Mouse (Mus musculus) kidney, adult 2 months (tissue): ENCODE measurements around the gene Zswim9. TPM values are rescaled to one million over a fixed set of nuclear protein-coding genes. Genes with fewer than 3 reads are reported as not detected.

Source experiments
- DNase-seq: peaks from one replicate; pipeline ENCODE4 v3.0.0; 2021
- H3K27ac ChIP-seq: fragments of 200-500 bp; 2 replicates; pipeline ENCODE4 v1.5.1; 2012; ENCODE audit warnings: low read depth, low read length, control low read depth, inconsistent platforms; ENCODE audit not compliant: insufficient read depth
- H3K27me3 ChIP-seq: fragments of 200-500 bp; replicated peaks from 2 replicates; pipeline ENCODE4 v1.6.1; 2012; ENCODE audit warnings: mild to moderate bottlenecking, moderate library complexity, low read length, inconsistent platforms; ENCODE audit not compliant: control insufficient read depth, insufficient read depth
- H3K36me3 ChIP-seq: fragments of 200-500 bp; 2 replicates; pipeline ENCODE4 v1.6.1; 2012; ENCODE audit warnings: mild to moderate bottlenecking, moderate library complexity, low read length, inconsistent platforms; ENCODE audit not compliant: control insufficient read depth, insufficient read depth
- H3K4me1 ChIP-seq: fragments of 200-500 bp; 2 replicates; pipeline ENCODE4 v1.6.1; 2011; ENCODE audit warnings: low read length; ENCODE audit not compliant: control insufficient read depth, insufficient read depth
- H3K4me3 ChIP-seq: fragments of 200-500 bp; 2 replicates; pipeline ENCODE4 v1.5.1; 2011; ENCODE audit warnings: mild to moderate bottlenecking, low read depth, low read length, control low read depth; ENCODE audit not compliant: insufficient read depth
- CTCF ChIP-seq: fragments of 200-500 bp; conservative IDR thresholded peaks from 2 replicates; pipeline ENCODE4 v1.5.1; 2011; ENCODE audit warnings: low read depth, mild to moderate bottlenecking, control low read depth, low read length, moderate library complexity, mixed read lengths; ENCODE audit not compliant: insufficient read depth, insufficient read length
- POLR2A ChIP-seq: fragments of 200-500 bp; IDR thresholded peaks from one replicate; pipeline ENCODE4 v1.6.1; 2011; ENCODE audit warnings: low read depth, low read length, control low read depth
- WGBS: fragments of 180-500 bp; shearing (Covaris S2); methylation state at CpG from one replicate; pipeline ENCODE4 v1.1.7; 2018; 5-methylcytosine and 5-hydroxymethylcytosine counted together
- polyA plus RNA-seq: library from polyadenylated mRNA; depleted of rRNA; stranded (reverse); fragments of >200 nt; gene quantifications from 2 replicates; pipeline ENCODE4 v1.2.3, GENCODE M21; 2012; rRNA removed

Zswim9 gene
- polyA plus RNA-seq, 1 experiment = 3.2 TPM

DNA sequence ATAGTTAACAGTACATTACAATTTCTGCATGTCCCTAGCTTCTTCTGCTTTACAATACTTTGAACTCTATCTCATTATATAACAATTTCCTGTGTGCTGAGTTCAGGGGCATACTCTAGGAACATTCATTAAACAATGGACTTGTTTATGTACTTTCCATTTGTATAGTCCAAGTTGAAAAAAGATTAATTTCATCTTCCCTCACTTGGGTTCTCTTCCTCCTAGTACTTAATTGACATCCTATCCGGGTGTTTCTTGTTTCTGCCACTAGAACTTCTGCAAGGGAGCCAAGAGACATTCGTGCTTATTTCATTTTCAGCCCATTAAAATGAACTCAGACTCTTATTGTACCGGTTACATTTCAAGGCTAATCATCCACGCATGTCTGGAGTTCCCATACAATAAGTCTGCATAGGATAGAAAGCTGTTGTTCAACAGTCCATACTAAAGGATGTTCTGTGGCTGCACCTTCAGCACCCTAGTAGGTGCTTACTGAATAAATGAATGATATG lies 9.7 kb downstream of the Zswim9 start:
- no peak for DNase-seq

GRCm38 (mm10) chr7:13264396-13264795 lies 14.1 kb downstream of the Zswim9 start:
- H3K4me1 ChIP-seq = no peaks in the 10 kb centered on the region
- no peak for DNase-seq
- no peak overlapping the region for H3K4me3 ChIP-seq
- no peak overlapping the region for H3K27ac ChIP-seq
- TF ChIP-seq CTCF (no peak), POLR2A (no peak)
- no peaks in the 10 kb centered on the region for H3K27me3 ChIP-seq
- H3K36me3 ChIP-seq = no peaks in the 10 kb centered on the region
- WGBS = 40% methylated on average over 2 of the region's 2 CpGs

More for the DNA sequence above, 9.7 kb downstream of the Zswim9 start:
- Histone ChIP-seq H3K36me3 (no peaks in the 10 kb centered on the region), H3K27me3 (no peaks in the 10 kb centered on the region), H3K27ac (no peak overlapping the region), H3K4me3 (no peak overlapping the region), H3K4me1 (no peaks in the 10 kb centered on the region)
- WGBS = 76% methylated on average over 4 of the region's 4 CpGs
- no peak for TF ChIP-seq POLR2A
- no peak for TF ChIP-seq CTCF

- Histone ChIP-seq H3K27ac (no peak overlapping the region), H3K4me1 (no peaks in the 10 kb centered on the region), H3K27me3 (no peaks in the 10 kb centered on the region), H3K4me3 (no peak overlapping the region), H3K36me3 (no peaks in the 10 kb centered on the region)
- no peak for DNase-seq
- TF ChIP-seq POLR2A = no peak
- no peak for TF ChIP-seq CTCF
- 88% methylated on average over 5 of the region's 5 CpGs for WGBS
These were observed 14.7 kb downstream of the Zswim9 start for GRCm38 (mm10) chr7:13263851-13264250.

GRCm38 (mm10) chr7:13260746-13261700 lies 17.5 kb downstream of the Zswim9 start:
- 57% methylated on average over 50 of the region's 50 CpGs for WGBS
- no peaks in the 10 kb centered on the region for H3K4me1 ChIP-seq
- DNase-seq = no peak
- H3K27ac ChIP-seq = no peak overlapping the region
- H3K36me3 ChIP-seq = no peaks in the 10 kb centered on the region
- TF ChIP-seq CTCF = no peak
- no peak for TF ChIP-seq POLR2A
- H3K4me3 ChIP-seq = no peak overlapping the region
- H3K27me3 ChIP-seq = no peaks in the 10 kb centered on the region

DNA sequence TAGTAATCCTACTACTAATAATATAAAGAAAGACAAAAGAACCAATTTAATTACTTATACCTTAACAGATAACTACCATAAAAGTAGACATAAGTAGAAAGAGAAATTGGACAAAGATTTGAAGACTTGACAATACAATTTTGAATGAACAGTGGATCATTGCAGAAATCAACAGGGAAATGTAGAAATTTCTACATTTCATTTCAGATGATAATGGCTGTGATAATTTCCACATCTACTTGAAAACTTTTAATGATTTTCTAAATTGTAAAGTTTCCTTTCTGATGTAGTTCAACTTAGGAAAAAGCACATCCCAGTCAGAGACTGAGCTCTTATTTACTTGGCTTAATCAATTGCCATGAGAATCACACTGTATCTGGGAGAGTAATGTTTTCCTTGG lies 65.8 kb downstream of the Zswim9 start, which contains the start of gene Vmn1r89:
Gene Vmn1r89, plus strand, starts transcription at position 301 of the 400 bp plus-strand sequence.
- TF ChIP-seq CTCF = no peak
- no peak for TF ChIP-seq POLR2A
- H3K4me3 ChIP-seq = no peak within 1 kb of the TSS
- no peaks in the 10 kb centered on the region for H3K4me1 ChIP-seq
- DNase-seq = no peak
- no peaks in the 10 kb centered on the region for H3K36me3 ChIP-seq
- no peaks in the 10 kb centered on the region for H3K27me3 ChIP-seq
- H3K27ac ChIP-seq = no peak within 1 kb of the TSS

Other genes with a start within 250 kb of the Zswim9 start
- gene Chmp2a, start 243.9 kb downstream of the Zswim9 start, polyA plus RNA-seq = 103 and 134 TPM in 2 replicates
- gene Ube2m, start 240.4 kb downstream of the Zswim9 start, polyA plus RNA-seq = 231 and 249 TPM in 2 replicates
- gene Mzf1, start 224.0 kb downstream of the Zswim9 start, polyA plus RNA-seq = 1.3 and 1.8 TPM in 2 replicates
- gene Vmn1r85, start 183.5 kb downstream of the Zswim9 start, polyA plus RNA-seq = not detected in 2 replicates
- gene Vmn1r86, start 158.8 kb downstream of the Zswim9 start, polyA plus RNA-seq = not detected in 2 replicates
- gene Vmn1r87, start 138.6 kb downstream of the Zswim9 start, polyA plus RNA-seq = not detected in 2 replicates
- gene Vmn1r88, start 119.2 kb downstream of the Zswim9 start, polyA plus RNA-seq = not detected in 2 replicates
- gene Vmn1r89, start 65.7 kb downstream of the Zswim9 start, polyA plus RNA-seq = not detected in 2 replicates
- gene Lig1, start 1.4 kb downstream of the Zswim9 start, polyA plus RNA-seq = 3.4 TPM in 2 replicates
- 0.03 and 0.05 TPM in 2 replicates for gene Pla2g4c, start 45.9 kb upstream of the Zswim9 start, polyA plus RNA-seq
- gene Cabp5, start 119.4 kb upstream of the Zswim9 start, polyA plus RNA-seq = not detected in 2 replicates
- gene Bsph1, start 172.1 kb upstream of the Zswim9 start, polyA plus RNA-seq = not detected in 2 replicates